Mouse (Mus musculus): ENCODE data around the gene Clk2. TPM values are rescaled to one million over a fixed set of nuclear protein-coding genes. Genes with fewer than 3 reads are reported as not detected.

Clk2 gene
- polyA plus RNA-seq, 2 experiments, result 26.5 to 152 TPM

- H3K9me3 ChIP-seq (ENCODE audit: control insufficient read depth, low read length), result no peaks in the 10 kb centered on the region
- H3K4me2 ChIP-seq (replicated peaks; ENCODE audit: low read depth, low read length, severe bottlenecking), result no peak overlapping the region
- DNase-seq (ENCODE audit: low spot score) (no peak), ATAC-seq (ENCODE audit: low FRiP score, low read depth) (no peak)
- no peak overlapping the region for H3K4me3 ChIP-seq (replicated peaks; ENCODE audit: low read length)
- peaks cover 13% of the 10 kb centered on the region for H3K4me1 ChIP-seq (ENCODE audit: control insufficient read depth, insufficient read depth, low read length)
- no peak overlapping the region for H3K27ac ChIP-seq (replicated peaks; ENCODE audit: low read depth, low read length)
- H3K27me3 ChIP-seq (ENCODE audit: control insufficient read depth, insufficient read depth, low read length), result no peaks in the 10 kb centered on the region
- 42% methylated on average over 8 of the region's 8 CpGs for WGBS
- peaks cover 31% of the 10 kb centered on the region for H3K36me3 ChIP-seq (ENCODE audit: control insufficient read depth, insufficient read depth, low read length)
- 0 out of 2 replicates have a peak overlapping the region, but pooled peaks have one; percentile 7 for H3K9ac ChIP-seq (ENCODE audit: low read depth, low read length, severe bottlenecking)
- no peak for TF ChIP-seq POLR2A (IDR thresholded peaks at IDR 0.05; ENCODE audit: borderline replicate concordance, extremely low read depth, insufficient read depth, insufficient read length)
These were observed 55.0 kb downstream of the Clk2 start for GRCm38 (mm10) chr3:89219546-89219945.

GRCm38 (mm10) chr3:89221167-89221566 lies 56.6 kb downstream of the Clk2 start:
- TF ChIP-seq POLR2A (IDR thresholded peaks at IDR 0.05; ENCODE audit: borderline replicate concordance, extremely low read depth, insufficient read depth, insufficient read length), result no peak
- WGBS, result 46% methylated on average over 5 of the region's 5 CpGs
- no peak overlapping the region for H3K4me2 ChIP-seq (replicated peaks; ENCODE audit: low read depth, low read length, severe bottlenecking)
- no peaks in the 10 kb centered on the region for H3K9me3 ChIP-seq (ENCODE audit: control insufficient read depth, low read length)
- 0 out of 2 replicates have a peak, but pooled peaks cover 3% of the 10 kb centered on the region for H3K4me1 ChIP-seq (ENCODE audit: control insufficient read depth, insufficient read depth, low read length)
- H3K27me3 ChIP-seq (ENCODE audit: control insufficient read depth, insufficient read depth, low read length), result no peaks in the 10 kb centered on the region
- DNase-seq (ENCODE audit: low spot score) (no peak), ATAC-seq (ENCODE audit: low FRiP score, low read depth) (no peak)
- no peak overlapping the region for H3K27ac ChIP-seq (replicated peaks; ENCODE audit: low read depth, low read length)
- H3K36me3 ChIP-seq (ENCODE audit: control insufficient read depth, insufficient read depth, low read length), result peaks cover 43% of the 10 kb centered on the region
- no peak overlapping the region for H3K9ac ChIP-seq (ENCODE audit: low read depth, low read length, severe bottlenecking)
- no peak overlapping the region for H3K4me3 ChIP-seq (replicated peaks; ENCODE audit: low read length)

GRCm38 (mm10) chr3:89224796-89225195 lies 60.2 kb downstream of the Clk2 start:
- DNase-seq (ENCODE audit: low spot score) (no peak), ATAC-seq (ENCODE audit: low FRiP score, low read depth) (no peak)
- H3K36me3 ChIP-seq (ENCODE audit: control insufficient read depth, insufficient read depth, low read length), result peaks cover 37% of the 10 kb centered on the region
- no peaks in the 10 kb centered on the region for H3K9me3 ChIP-seq (ENCODE audit: control insufficient read depth, low read length)
- no peak overlapping the region for H3K4me3 ChIP-seq (replicated peaks; ENCODE audit: low read length)
- H3K27ac ChIP-seq (replicated peaks; ENCODE audit: low read depth, low read length), result no peak overlapping the region
- no peak for TF ChIP-seq POLR2A (IDR thresholded peaks at IDR 0.05; ENCODE audit: borderline replicate concordance, extremely low read depth, insufficient read depth, insufficient read length)
- no peak overlapping the region for H3K9ac ChIP-seq (ENCODE audit: low read depth, low read length, severe bottlenecking)
- no peak overlapping the region for H3K4me2 ChIP-seq (replicated peaks; ENCODE audit: low read depth, low read length, severe bottlenecking)
- peaks cover 22% of the 10 kb centered on the region for H3K4me1 ChIP-seq (ENCODE audit: control insufficient read depth, insufficient read depth, low read length)
- WGBS, result 79% methylated on average over 11 of the region's 11 CpGs
- H3K27me3 ChIP-seq (ENCODE audit: control insufficient read depth, insufficient read depth, low read length), result no peaks in the 10 kb centered on the region

- ATAC-seq (ENCODE audit: low FRiP score, low read depth) (no peak), DNase-seq (ENCODE audit: low spot score) (no peak)
- Histone ChIP-seq H3K4me3 (replicated peaks; ENCODE audit: low read length) (no peak overlapping the region), H3K9ac (ENCODE audit: low read depth, low read length, severe bottlenecking) (0 out of 2 replicates have a peak overlapping the region, but pooled peaks have one; percentile 2), H3K9me3 (ENCODE audit: control insufficient read depth, low read length) (no peaks in the 10 kb centered on the region), H3K27me3 (ENCODE audit: control insufficient read depth, insufficient read depth, low read length) (no peaks in the 10 kb centered on the region), H3K4me1 (ENCODE audit: control insufficient read depth, insufficient read depth, low read length) (peaks cover 22% of the 10 kb centered on the region), H3K27ac (replicated peaks; ENCODE audit: low read depth, low read length) (no peak overlapping the region), H3K4me2 (replicated peaks; ENCODE audit: low read depth, low read length, severe bottlenecking) (no peak overlapping the region), H3K36me3 (ENCODE audit: control insufficient read depth, insufficient read depth, low read length) (peaks cover 32% of the 10 kb centered on the region)
- TF ChIP-seq POLR2A (IDR thresholded peaks at IDR 0.05; ENCODE audit: borderline replicate concordance, extremely low read depth, insufficient read depth, insufficient read length), result no peak
- WGBS, result 63% methylated on average over 12 of the region's 12 CpGs
These were observed 60.8 kb downstream of the Clk2 start for GRCm38 (mm10) chr3:89225321-89225815.

- WGBS, result 52% methylated on average over 3 of the region's 4 CpGs
These were observed 61.3 kb downstream of the Clk2 start for GRCm38 (mm10) chr3:89225918-89226317.

More at GRCm38 (mm10) chr3:89225918-89226317, 61.3 kb downstream of the Clk2 start:
- DNase-seq (ENCODE audit: low spot score), result no peak
- no peak for ATAC-seq (ENCODE audit: low FRiP score, low read depth)
- Histone ChIP-seq H3K4me1 (ENCODE audit: control insufficient read depth, insufficient read depth, low read length) (peaks cover 22% of the 10 kb centered on the region), H3K27me3 (ENCODE audit: control insufficient read depth, insufficient read depth, low read length) (no peaks in the 10 kb centered on the region), H3K9me3 (ENCODE audit: control insufficient read depth, low read length) (no peaks in the 10 kb centered on the region), H3K4me2 (replicated peaks; ENCODE audit: low read depth, low read length, severe bottlenecking) (no peak overlapping the region), H3K4me3 (replicated peaks; ENCODE audit: low read length) (no peak overlapping the region), H3K9ac (ENCODE audit: low read depth, low read length, severe bottlenecking) (0 out of 2 replicates have a peak overlapping the region, but pooled peaks have one; percentile 2), H3K36me3 (ENCODE audit: control insufficient read depth, insufficient read depth, low read length) (peaks cover 32% of the 10 kb centered on the region), H3K27ac (replicated peaks; ENCODE audit: low read depth, low read length) (no peak overlapping the region)
- TF ChIP-seq POLR2A (IDR thresholded peaks at IDR 0.05; ENCODE audit: borderline replicate concordance, extremely low read depth, insufficient read depth, insufficient read length), result no peak
